Mouse (Mus musculus): ENCODE measurements around the gene Pyroxd1.

Pyroxd1 gene

GRCm38 (mm10) chr6:142369568-142369967 is 24.1 kb downstream of the Pyroxd1 start:
- in situ Hi-C loops (cut with MboI), result no loop called here

DNA sequence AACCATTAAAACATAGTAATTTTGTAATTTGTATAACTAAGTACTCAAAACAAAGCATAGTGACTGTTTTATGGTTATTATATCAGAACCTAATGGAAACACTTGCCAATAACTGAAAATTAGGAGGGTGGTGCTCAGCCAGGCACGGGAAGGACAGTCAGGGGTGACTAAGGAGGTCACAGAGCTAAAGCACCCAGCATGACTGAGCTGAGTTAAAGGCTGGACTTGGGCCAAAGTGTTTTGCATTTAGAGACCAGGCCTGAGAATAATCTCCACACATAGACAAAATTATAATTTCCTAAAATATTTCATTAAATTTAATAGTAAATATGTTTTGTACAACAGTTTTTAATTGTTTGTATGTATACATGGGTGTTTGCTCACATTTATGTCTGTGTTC is 31.6 kb downstream of the Pyroxd1 start:
- in situ Hi-C loops (cut with MboI), result loop anchor here (25.0 kb wide), 1 partner anchor 385 kb away; the partner anchor contains the start of gene Cmas

DNA sequence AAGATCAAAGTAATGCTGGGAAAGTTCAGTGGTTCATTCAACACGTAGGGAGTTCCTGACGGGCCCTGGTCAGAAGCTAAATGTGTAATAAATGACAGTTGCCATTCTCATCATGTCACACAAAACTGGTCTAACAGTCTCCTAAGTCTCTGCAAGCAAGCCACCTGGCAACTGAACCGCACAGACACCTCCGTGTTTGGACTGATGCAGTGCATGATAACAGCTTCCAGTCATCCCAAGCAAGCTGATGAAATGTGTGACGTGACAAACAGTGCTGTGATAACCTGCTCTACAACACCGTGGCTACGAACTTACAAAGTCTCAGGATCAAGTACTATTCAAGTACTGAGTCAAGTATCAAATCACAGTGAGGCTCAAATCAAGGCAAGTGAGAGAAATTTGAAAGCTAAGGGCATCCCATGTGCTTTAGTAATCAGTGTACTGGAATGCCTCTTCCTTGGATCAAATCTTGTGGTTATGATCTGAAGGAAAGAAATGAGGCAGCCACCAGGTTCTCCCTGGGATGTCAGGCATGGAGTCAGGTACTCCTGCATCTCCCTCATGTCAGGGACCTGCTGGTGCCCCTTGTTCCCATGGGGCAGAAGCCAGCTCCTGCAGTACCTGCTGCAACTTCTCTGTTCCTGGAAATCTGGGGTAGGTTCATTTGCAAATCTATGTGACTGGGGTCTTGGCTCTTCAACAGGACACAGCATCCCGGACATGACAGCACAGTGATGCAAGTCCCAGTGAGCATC is 33.3 kb downstream of the Pyroxd1 start:
- in situ Hi-C loops (cut with MboI), result loop anchor here (25.0 kb wide), 1 partner anchor 384 kb away; the partner anchor contains the start of gene Cmas

- in situ Hi-C loops (cut with MboI), result loop anchor here (25.0 kb wide), 1 partner anchor 382 kb away; the partner anchor contains the start of gene Cmas
Observed at GRCm38 (mm10) chr6:142379961-142380360, 34.5 kb downstream of the Pyroxd1 start.

DNA sequence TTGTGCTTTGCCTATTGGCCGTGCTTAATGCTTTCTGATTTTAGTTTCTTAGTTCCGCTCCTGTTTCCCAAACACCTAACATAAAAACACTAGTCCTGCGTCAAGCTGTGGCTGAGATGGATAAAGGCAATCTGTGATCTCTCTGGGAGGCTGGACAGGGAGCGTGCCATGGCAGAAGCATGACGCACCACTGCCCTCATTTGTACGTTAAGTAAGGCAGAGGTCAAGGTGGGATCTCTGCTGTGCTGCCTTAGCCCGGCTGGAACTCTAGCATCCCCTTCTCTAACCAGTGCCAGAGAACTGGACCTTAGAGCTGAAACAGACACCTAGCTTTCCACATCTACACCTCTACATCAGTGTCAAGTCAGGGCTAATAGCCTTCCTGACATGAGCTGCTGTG is 36.2 kb downstream of the Pyroxd1 start:
- in situ Hi-C loops (cut with MboI), result loop anchor here (25.0 kb wide), 1 partner anchor 381 kb away; the partner anchor contains the start of gene Cmas

DNA sequence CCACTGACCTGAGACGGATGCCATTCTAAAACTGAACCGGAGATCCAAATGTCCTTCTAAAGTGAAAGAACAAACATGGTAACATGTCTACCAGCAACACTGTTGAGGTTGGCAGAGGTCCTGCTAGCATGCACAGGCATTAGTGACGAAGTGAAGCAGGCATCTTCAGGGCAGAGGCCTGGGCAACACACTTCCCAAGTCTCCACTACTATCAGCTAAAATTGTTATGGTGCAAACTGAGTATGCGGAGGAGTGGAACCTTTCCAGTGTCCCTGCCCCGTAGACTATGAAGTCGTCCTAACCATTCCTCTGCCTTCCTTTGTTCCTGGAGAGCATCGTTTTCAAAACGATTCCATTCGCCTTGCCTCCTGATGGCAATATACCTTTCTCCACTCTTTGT is 39.1 kb downstream of the Pyroxd1 start:
- in situ Hi-C loops (cut with MboI), result loop anchor here (25.0 kb wide), 1 partner anchor 378 kb away; the partner anchor contains the start of gene Cmas

DNA sequence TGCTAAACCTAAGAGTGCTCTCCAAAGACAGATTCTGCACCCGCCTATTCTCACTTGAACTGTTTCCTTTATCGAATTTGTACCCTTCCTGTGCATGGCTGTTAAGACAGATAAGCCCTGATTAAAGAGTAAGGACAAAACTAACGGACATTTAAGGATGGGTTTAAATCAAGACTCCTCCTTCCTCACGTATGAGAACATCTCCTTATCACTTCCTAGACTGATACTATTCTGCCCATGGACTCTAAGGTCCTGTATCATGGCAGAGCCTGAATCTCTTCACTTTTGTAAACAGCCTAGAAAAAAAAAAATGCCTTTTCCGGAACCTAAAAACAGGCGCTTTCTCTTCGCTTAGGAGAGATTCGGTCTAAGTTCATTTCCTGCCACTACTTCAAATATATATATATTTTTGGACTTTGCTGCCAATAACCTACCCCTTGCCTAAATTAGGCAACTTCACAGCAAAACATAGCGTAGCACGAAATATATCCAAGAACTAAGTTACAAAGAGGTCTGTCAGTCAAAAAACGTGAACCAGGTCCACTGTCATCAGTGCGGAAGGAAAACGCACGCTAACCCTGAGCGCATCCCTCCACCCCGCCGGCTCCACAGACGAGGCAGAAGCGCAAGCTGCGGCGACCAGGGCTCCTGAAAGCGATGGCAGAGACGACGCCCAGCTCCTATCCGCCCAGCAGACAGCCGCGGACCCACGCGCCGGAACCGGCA is 41.0 kb downstream of the Pyroxd1 start:
- in situ Hi-C loops (cut with MboI), result loop anchor here (25.0 kb wide), 1 partner anchor 376 kb away; the partner anchor contains the start of gene Cmas

GRCm38 (mm10) chr6:142387011-142387754 is 41.7 kb downstream of the Pyroxd1 start, which contains the start of the genes Recql and Golt1b:
Gene Recql, minus strand, starts transcription at chr6:142387087.
Gene Golt1b, plus strand, starts transcription at chr6:142387221.
- in situ Hi-C loops (cut with MboI), result loop anchor here (25.0 kb wide), 1 partner anchor 375 kb away; the partner anchor contains the start of gene Cmas

DNA sequence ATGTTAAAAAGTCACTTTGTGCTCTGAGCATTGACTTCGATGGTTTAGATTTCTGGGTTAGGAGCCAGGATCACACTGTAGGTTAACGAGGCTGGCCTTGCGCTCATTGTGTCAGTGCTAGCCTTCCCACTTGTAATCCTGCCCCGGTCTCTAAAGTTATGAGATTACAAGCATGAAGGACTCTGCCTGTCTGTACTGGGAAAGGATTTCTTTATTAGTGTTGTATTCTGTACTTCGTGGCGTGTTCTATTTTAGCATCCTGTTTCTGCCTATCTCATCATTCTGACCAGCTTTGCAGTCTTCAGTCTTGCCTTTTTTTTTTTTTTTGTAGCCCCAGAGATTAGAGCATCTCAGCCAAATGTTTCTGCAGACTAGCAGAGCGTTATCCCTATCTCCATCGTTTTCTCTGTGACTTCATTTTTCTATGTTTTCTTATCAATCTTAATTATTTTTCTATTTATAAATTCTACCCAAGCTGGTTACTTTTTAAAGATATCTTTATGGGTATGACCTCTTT is 42.4 kb downstream of the Pyroxd1 start:
- in situ Hi-C loops (cut with MboI), result loop anchor here (25.0 kb wide), 1 partner anchor 374 kb away; the partner anchor contains the start of gene Cmas

GRCm38 (mm10) chr6:142389101-142389500 is 43.6 kb downstream of the Pyroxd1 start:
- in situ Hi-C loops (cut with MboI), result loop anchor here (25.0 kb wide), 1 partner anchor 373 kb away; the partner anchor contains the start of gene Cmas

- in situ Hi-C loops (cut with MboI), result loop anchor here (25.0 kb wide), 1 partner anchor 370 kb away; the partner anchor contains the start of gene Cmas
Observed at GRCm38 (mm10) chr6:142392312-142392711, 46.9 kb downstream of the Pyroxd1 start.

DNA sequence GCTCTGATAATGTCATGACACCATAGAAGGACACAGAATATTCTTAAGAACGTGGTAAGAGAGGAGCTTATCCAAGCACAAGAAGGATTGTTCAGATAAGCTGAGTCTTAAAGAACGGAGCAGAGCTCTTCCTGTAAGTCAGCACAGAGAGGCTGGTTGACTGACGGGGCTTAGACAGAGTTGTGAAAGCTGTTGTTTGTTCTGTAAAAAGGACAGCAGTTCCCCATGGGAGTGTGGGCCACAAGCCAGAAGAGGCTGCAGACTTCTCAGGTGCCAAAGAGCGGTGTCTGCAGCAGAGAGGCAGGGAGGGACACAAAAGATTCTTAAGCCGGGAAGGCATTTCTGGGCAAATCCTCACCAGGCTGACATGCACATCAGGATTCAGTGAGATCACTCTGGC is 49.2 kb downstream of the Pyroxd1 start:
- in situ Hi-C loops (cut with MboI), result loop anchor here (25.0 kb wide), 1 partner anchor 368 kb away; the partner anchor contains the start of gene Cmas

DNA sequence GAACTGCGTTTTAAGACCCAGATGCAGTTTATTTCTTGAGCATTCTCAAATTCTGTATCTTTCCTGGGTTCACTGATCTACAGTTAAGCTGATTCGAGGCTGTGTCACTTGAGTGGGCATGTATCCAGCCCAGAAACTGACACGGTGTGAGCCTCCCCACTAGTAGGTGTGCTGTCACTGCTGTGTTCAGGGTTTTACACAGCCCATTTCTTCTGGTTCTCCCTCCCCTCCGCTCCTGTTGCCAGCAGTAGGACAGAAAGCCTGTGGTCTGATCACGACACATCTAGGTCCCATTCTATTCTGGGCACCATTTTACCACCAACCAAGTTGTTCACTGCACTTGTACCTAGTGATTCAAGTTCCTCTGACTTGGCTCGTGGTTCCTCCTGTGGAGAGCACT is 50.3 kb downstream of the Pyroxd1 start:
- in situ Hi-C loops (cut with MboI), result loop anchor here (25.0 kb wide), 1 partner anchor 367 kb away; the partner anchor contains the start of gene Cmas

- in situ Hi-C loops (cut with MboI), result no loop called here
Observed at GRCm38 (mm10) chr6:142411140-142411539, 65.7 kb downstream of the Pyroxd1 start.

Measured in mature B cell (primary cell).